Mouse (Mus musculus) E14TG2a.4 (cell line): ENCODE measurements at regions not wholly inside any gene's neighbourhood (a gene's known extent, or its start where the extent isn't known, plus 50 kb on each side); places are given as distances from the start of the nearest gene placed in this dataset.

Source experiments
- CTCF ChIP-seq: conservative IDR thresholded peaks from 2 replicates; pipeline ENCODE4 v1.5.1; 2014; ENCODE audit warnings: low read length
- NANOG ChIP-seq: IDR thresholded peaks from 2 replicates; pipeline ENCODE4 v1.6.1; 2014; ENCODE audit warnings: borderline replicate concordance, low read length, mixed read lengths

- TF ChIP-seq CTCF (no peak), NANOG (no peak)
These were observed 929.8 kb downstream of the Epha7 start for GRCm38 (mm10) chr4:29742746-29743145.
